Mouse (Mus musculus) lung, adult 2 months (tissue): ENCODE results near the gene Zfp750. TPM values are rescaled to one million over a fixed set of nuclear protein-coding genes. Genes with fewer than 3 reads are reported as not detected.
A peak's percentile ranks its signal among the peaks of the same experiment; 100 is the strongest.

Source experiments
- DNase-seq: peaks from one replicate; pipeline ENCODE4 v3.0.0; 2022
- H3K4me1 ChIP-seq: fragments of 200-500 bp; 2 replicates; pipeline ENCODE4 v1.6.1; 2011; ENCODE audit warnings: low read length; ENCODE audit not compliant: control insufficient read depth, insufficient read depth
- H3K4me3 ChIP-seq: fragments of 200-500 bp; replicated peaks from 2 replicates; pipeline ENCODE3; 2011; ENCODE audit warnings: low read depth, mild to moderate bottlenecking, control low read depth, low read length; ENCODE audit errors: extremely low read depth
- CTCF ChIP-seq: fragments of 200-500 bp; IDR thresholded peaks from 2 replicates; pipeline ENCODE4 v1.5.1; 2011; ENCODE audit warnings: mild to moderate bottlenecking, low read length, control low read depth; ENCODE audit not compliant: insufficient read depth
- POLR2A ChIP-seq: fragments of 200-500 bp; IDR thresholded peaks from 2 replicates; pipeline ENCODE4 v1.6.1; 2011; ENCODE audit warnings: low read depth, mild to moderate bottlenecking, control low read depth, low read length, borderline replicate concordance; ENCODE audit errors: extremely low read depth
- WGBS: fragments of 180-500 bp; shearing (Covaris S2); methylation state at CpG from one replicate; pipeline ENCODE4 v1.1.7; 2018; 5-methylcytosine and 5-hydroxymethylcytosine counted together
- polyA plus RNA-seq: library from polyadenylated mRNA; depleted of rRNA; stranded (reverse); fragments of >200 nt; gene quantifications from 2 replicates; pipeline ENCODE4 v1.2.3, GENCODE M21; 2012; rRNA removed

Gene Zfp750
- polyA plus RNA-seq, 1 experiment, result 5.6 TPM

DNA sequence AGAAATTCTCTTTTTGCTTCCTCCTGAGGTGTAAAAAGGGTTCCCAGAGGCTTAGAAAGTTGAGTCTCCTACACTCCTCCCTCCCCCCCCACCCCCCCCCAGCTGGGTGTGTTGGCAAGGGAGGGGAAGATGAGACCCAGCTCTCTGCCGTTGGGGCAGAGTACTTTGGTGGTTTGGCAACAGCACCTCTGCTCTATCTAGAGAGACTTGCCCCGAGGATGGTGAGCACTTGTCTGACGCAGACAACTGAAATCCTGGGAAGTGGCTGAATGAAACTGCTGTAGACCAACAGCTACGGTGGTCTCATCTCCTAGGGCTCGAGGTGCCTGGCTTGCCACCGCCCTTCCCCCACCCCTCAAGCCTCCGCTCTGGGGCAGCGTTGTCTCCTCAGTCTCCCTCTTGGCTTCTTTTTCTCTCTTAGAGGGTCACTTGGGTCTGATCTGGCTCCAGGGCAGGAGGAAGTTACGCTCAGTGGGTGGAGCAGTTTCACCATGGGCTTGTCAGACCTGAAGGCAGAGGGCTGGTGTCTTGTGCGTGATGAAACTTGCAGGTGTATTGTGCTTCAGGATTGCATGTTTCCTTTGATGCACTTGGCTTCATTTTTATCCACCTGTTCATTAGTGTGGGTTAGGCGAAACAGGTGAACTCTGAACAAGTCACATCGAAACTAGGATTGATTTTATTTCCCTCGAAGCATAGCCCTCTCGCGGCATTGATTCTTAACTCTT, 39.5 kb downstream of the Zfp750 start:
- DNase-seq, result no peak
- WGBS, result 86% methylated on average over 15 of the region's 15 CpGs
- H3K4me3 ChIP-seq, result no peak overlapping the region
- no peak for TF ChIP-seq POLR2A
- TF ChIP-seq CTCF, result no peak
- no peaks in the 10 kb centered on the region for H3K4me1 ChIP-seq

DNA sequence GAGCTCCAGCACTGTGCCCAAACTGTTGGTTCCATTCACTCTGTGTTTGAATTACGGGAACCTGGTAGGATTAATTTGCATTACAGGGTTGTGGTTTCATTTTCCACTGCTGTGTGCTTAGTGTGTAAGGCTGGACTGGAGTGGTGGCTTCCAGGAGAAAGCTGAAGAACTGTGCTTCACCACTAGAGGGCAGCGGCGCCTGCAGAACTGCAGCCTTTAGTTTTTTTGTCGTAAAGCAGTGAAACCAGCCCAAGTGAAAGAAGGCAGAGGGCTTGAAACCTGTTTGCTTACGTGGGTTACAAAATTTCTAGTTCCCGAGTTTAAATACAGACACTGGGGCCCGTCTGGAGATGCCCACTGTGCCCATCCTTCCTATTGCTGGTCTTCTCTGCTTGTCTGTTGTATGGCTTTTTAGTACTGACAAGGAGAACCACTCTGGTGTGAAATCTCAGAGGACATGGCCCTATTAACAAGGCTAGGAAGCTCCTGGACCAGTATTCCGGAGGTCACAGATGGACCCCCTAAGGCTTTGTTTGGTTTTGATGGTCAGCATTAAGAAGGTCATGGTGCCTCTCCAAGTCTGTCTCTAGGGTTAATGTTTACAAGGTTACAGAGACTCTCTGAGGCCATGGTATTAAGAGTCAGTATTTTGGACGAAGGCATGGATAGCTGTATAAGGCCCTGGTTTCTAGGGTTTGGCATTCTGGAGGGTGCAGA, 43.3 kb downstream of the Zfp750 start:
- DNase-seq, result peak; percentile 58
- Histone ChIP-seq H3K4me1 (no peaks in the 10 kb centered on the region), H3K4me3 (no peak overlapping the region)
- TF ChIP-seq POLR2A (no peak), CTCF (peak; percentile 94)
- 29% methylated on average over 9 of the region's 9 CpGs for WGBS

DNA sequence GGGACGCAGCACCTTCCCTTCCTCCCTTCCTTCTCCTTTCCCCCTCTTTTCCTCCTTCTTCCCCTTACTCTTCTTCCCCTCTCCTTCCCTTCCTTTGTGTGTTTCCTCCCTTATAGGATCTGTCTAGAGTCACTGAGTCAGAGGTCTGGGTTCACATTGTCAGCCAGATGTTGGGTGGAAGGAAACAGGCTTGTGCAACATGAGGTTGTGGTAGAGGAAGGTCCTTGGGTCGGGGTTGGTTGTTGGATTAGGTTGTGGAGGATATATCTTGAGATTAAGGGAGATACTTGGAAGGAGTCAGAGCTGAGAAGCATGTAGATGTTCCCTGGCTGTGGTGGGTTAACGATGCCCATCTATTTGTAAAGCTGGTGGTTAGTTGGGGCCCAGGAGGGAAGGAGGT, 44.3 kb downstream of the Zfp750 start:
- 73% methylated on average over 3 of the region's 3 CpGs for WGBS
- TF ChIP-seq POLR2A (no peak), CTCF (no peak)
- Histone ChIP-seq H3K4me3 (no peak overlapping the region), H3K4me1 (no peaks in the 10 kb centered on the region)
- no peak for DNase-seq

DNA sequence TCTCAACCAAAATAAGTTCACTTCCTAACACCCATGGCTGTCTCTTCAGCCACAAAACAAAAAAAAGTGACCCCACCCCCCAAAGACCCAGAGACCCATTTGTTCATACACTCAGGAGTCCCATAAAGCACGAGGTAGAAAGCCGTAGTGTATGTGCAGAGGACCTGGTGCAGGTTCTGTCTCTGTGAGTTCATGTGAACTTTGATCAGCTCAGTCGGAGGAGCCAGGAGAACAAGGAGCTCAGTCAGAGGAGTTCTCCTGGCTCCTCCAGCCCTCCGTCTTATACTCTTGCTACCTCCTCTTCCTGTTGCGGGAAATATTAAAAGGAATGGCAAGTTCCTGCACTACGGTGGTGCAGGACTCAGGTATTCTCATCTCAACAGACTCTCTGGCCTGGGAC, 51.7 kb downstream of the Zfp750 start:
- H3K4me1 ChIP-seq, result no peaks in the 10 kb centered on the region
- H3K4me3 ChIP-seq, result no peak overlapping the region
- no peak for DNase-seq
- TF ChIP-seq POLR2A (no peak), CTCF (no peak)
- 92% methylated on average over 6 of the region's 6 CpGs for WGBS

Other genes with a start within 250 kb of the Zfp750 start
- 41.5 and 45.3 TPM in 2 replicates for gene Wdr45b, start 164.9 kb downstream of the Zfp750 start, polyA plus RNA-seq
- gene Rab40b, start 131.1 kb downstream of the Zfp750 start, polyA plus RNA-seq, result 2.4 and 2.7 TPM in 2 replicates
- 6.1 and 9.0 TPM in 2 replicates for gene Fn3krp, start 97.9 kb downstream of the Zfp750 start, polyA plus RNA-seq
- 1.7 and 3.3 TPM in 2 replicates for gene Fn3k, start 84.4 kb downstream of the Zfp750 start, polyA plus RNA-seq
- 39.0 and 51.3 TPM in 2 replicates for gene Tbcd, start 67.4 kb downstream of the Zfp750 start, polyA plus RNA-seq
- 5.5 and 8.0 TPM in 2 replicates for gene B3gntl1, start 153.8 kb upstream of the Zfp750 start, polyA plus RNA-seq
- gene Metrnl, start 182.2 kb upstream of the Zfp750 start, polyA plus RNA-seq, result 35.1 and 36.0 TPM in 2 replicates